Mouse (Mus musculus) liver, embryonic 14.5 days (tissue): Measurements from ENCODE around the gene Rab42. TPM values are rescaled to one million over a fixed set of nuclear protein-coding genes. Genes with fewer than 3 reads are reported as not detected.
A peak's percentile ranks its signal among the peaks of the same experiment; 100 is the strongest.

Experiments
- ATAC-seq: fragments of 200-750 bp; cut with Nextera tagmentation; 2 replicates; pipeline ENCODE4 v1.8.0; 2017; ENCODE audit warnings: moderate number of reproducible peaks, mild to moderate bottlenecking, moderate library complexity; ENCODE audit not compliant: insufficient read depth
- DNase-seq, 3 experiments: peaks; one replicate each; pipeline ENCODE4 v3.0.0-alpha.2; 2012 to 2013; ENCODE audit warnings: low read depth in 3 of 3, low spot score in 3 of 3
- H3K27ac ChIP-seq: fragments of 300-500 bp; sonication (generic); 2 replicates; pipeline ENCODE4 v1.5.1; 2014; ENCODE audit warnings: moderate library complexity, mild to moderate bottlenecking, control low read depth, inconsistent platforms
- H3K27me3 ChIP-seq: fragments of 300-500 bp; sonication (generic); 2 replicates; pipeline ENCODE4 v1.6.1; 2014; ENCODE audit warnings: mild to moderate bottlenecking, low read length, moderate library complexity; ENCODE audit not compliant: control insufficient read depth, insufficient read depth
- H3K36me3 ChIP-seq: fragments of 300-500 bp; sonication (generic); replicated peaks from 2 replicates; pipeline ENCODE4 v1.6.1; 2014; ENCODE audit warnings: low read depth; ENCODE audit not compliant: control insufficient read depth, insufficient read depth
- H3K4me1 ChIP-seq, 2 experiments: fragments of 200-500 bp in 1 of 2; fragments of 300-500 bp in 1 of 2; sonication (generic) in 1 of 2; replicated peaks; 2 replicates each; pipeline ENCODE4 v1.6.1; 2012 to 2014; ENCODE audit warnings: antibody characterized with exemption in 1 of 2, inconsistent platforms in 1 of 2, low read length in 1 of 2; ENCODE audit not compliant: control insufficient read depth in 2 of 2, insufficient read depth in 2 of 2
- H3K4me2 ChIP-seq: fragments of 300-500 bp; sonication (generic); 2 replicates; pipeline ENCODE4 v1.6.1; 2014; ENCODE audit warnings: low read depth, mild to moderate bottlenecking, control low read depth, moderate library complexity
- H3K4me3 ChIP-seq, 2 experiments: fragments of 200-500 bp in 1 of 2; fragments of 300-500 bp in 1 of 2; sonication (generic) in 1 of 2; 2 replicates each; pipeline ENCODE4 v1.5.1; 2012 to 2014; ENCODE audit warnings: low read depth in 2 of 2, low read length in 2 of 2, mild to moderate bottlenecking in 2 of 2, control low read depth in 1 of 2, inconsistent platforms in 1 of 2, moderate library complexity in 1 of 2; ENCODE audit not compliant: insufficient read depth in 1 of 2
- H3K9ac ChIP-seq: fragments of 300-500 bp; sonication (generic); replicated peaks from 2 replicates; pipeline ENCODE4 v1.6.1; 2014; ENCODE audit warnings: mild to moderate bottlenecking, control low read depth, moderate library complexity
- H3K9me3 ChIP-seq: fragments of 300-500 bp; sonication (generic); 2 replicates; pipeline ENCODE4 v1.6.1; 2016; ENCODE audit warnings: low read length, mixed read lengths; ENCODE audit not compliant: control insufficient read depth
- CTCF ChIP-seq: IDR thresholded peaks from 2 replicates; pipeline ENCODE4 v1.5.1; 2016; ENCODE audit warnings: antibody characterized with exemption, low read depth, control low read depth
- EP300 ChIP-seq: IDR thresholded peaks from 2 replicates; pipeline ENCODE4 v1.6.1; 2016; ENCODE audit warnings: antibody characterized with exemption, low read depth
- WGBS: fragments of 180-500 bp; shearing (Covaris S2); extraction: QIAGEN DNeasy Blood & Tissue Kit; methylation state at CpG from one replicate; pipeline ENCODE4 v1.1.7; 2014; ENCODE audit not compliant: insufficient replicate concordance; 5-methylcytosine and 5-hydroxymethylcytosine counted together
- polyA plus RNA-seq, 2 experiments: library from polyadenylated mRNA; depleted of rRNA in 1 of 2; stranded (reverse) in 1 of 2; unstranded in 1 of 2; fragments of >200 nt; fragmentation: Nextera tagmentation in 1 of 2; extraction: Ambion mirVana in 1 of 2; gene quantifications; 2 replicates each; pipeline versions ENCODE4 v1.2.1 to v1.2.3; 2012 to 2014

Rab42 gene
- polyA plus RNA-seq, 2 experiments, result 0.27 to 0.33 TPM

- Histone ChIP-seq H3K27me3 (no peaks in the 10 kb centered on the region), H3K27ac (peak overlapping the region; percentile 14; the same call in 1 of the 2 replicates), H3K4me3 (no peak overlapping the region), H3K9ac (no peak overlapping the region), H3K4me1 (peaks cover 3 to 16% of the 10 kb centered on the region in 2 experiments), H3K36me3 (peaks cover 14% of the 10 kb centered on the region), H3K9me3 (no peaks in the 10 kb centered on the region), H3K4me2 (no peak overlapping the region)
- 40% methylated on average over 3 of the region's 3 CpGs for WGBS
- TF ChIP-seq EP300 (no peak), CTCF (peak; percentile 46)
- ATAC-seq (no peak), DNase-seq (no peak)
These were observed 46.4 kb upstream of the Rab42 start for GRCm38 (mm10) chr4:132349495-132350122.

- Histone ChIP-seq H3K4me3 (no peak overlapping the region), H3K9me3 (no peaks in the 10 kb centered on the region), H3K27ac (no peak overlapping the region)
These were observed 43.5 kb upstream of the Rab42 start for GRCm38 (mm10) chr4:132346661-132347060.

GRCm38 (mm10) chr4:132346261-132346660 lies 43.1 kb upstream of the Rab42 start:
- no peak for DNase-seq
- Histone ChIP-seq H3K9ac (no peak overlapping the region), H3K36me3 (peaks cover 10% of the 10 kb centered on the region), H3K4me1 (peaks cover 12 to 31% of the 10 kb centered on the region in 2 experiments), H3K9me3 (no peaks in the 10 kb centered on the region), H3K4me2 (no peak overlapping the region; the same call in 1 of the 2 replicates), H3K27me3 (no peaks in the 10 kb centered on the region), H3K27ac (no peak overlapping the region), H3K4me3 (no peak overlapping the region)
- no peak for ATAC-seq
- no peak for TF ChIP-seq CTCF
- TF ChIP-seq EP300, result no peak
- 69% methylated on average over 4 of the region's 4 CpGs for WGBS

More at GRCm38 (mm10) chr4:132346661-132347060, 43.5 kb upstream of the Rab42 start:
- peak; percentile 44 for TF ChIP-seq CTCF
- TF ChIP-seq EP300, result no peak
- Histone ChIP-seq H3K4me1 (peaks cover 12 to 31% of the 10 kb centered on the region in 2 experiments), H3K36me3 (peaks cover 14% of the 10 kb centered on the region), H3K4me2 (no peak overlapping the region), H3K9ac (no peak overlapping the region), H3K27me3 (no peaks in the 10 kb centered on the region)
- ATAC-seq (no peak), DNase-seq (no peak)
- WGBS, result 52% methylated on average over 3 of the region's 3 CpGs

DNA sequence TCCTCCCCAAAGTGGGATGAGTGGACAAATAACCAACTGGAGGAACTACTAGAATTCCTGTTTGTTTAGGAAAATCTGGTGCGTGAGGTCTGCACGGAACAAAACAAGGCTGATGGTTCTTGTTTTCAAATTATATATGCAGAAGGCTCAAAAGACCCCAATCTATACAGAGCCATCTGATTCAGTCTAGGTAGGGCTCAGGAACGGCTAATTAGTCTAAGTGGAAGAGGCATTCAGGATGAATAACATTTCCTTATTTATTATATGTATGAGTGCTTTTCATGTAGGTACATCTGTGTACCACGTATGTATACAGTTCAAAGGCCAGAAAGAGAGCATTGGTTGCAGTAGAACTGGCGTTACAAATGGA lies 42.6 kb upstream of the Rab42 start:
- no peak for DNase-seq
- H3K4me3 ChIP-seq, result peak overlapping the region in 1 of 2 experiments; percentile 72; a peak in 2 of 4 replicates
- peaks cover 12 to 28% of the 10 kb centered on the region in 2 experiments for H3K4me1 ChIP-seq

GRCm38 (mm10) chr4:132345135-132345842 lies 42.1 kb upstream of the Rab42 start:
- no peaks in the 10 kb centered on the region for H3K27me3 ChIP-seq
- peaks cover 12 to 27% of the 10 kb centered on the region in 2 experiments for H3K4me1 ChIP-seq
- TF ChIP-seq EP300, result 0 out of 2 replicates have a peak, but pooled peaks have one; percentile 25
- peak; percentile 93 for TF ChIP-seq CTCF
- peak overlapping the region; percentile 92 for H3K4me2 ChIP-seq
- peak overlapping the region; percentile 88 for H3K9ac ChIP-seq
- peak; percentile 74 to 79 (median 76) for DNase-seq
- WGBS, result under 1% methylated on average over 83 of the region's 83 CpGs
- no peaks in the 10 kb centered on the region for H3K9me3 ChIP-seq
- peak overlapping the region; percentile 78 for H3K27ac ChIP-seq
- peak; percentile 87 for ATAC-seq
- peaks cover 4% of the 10 kb centered on the region for H3K36me3 ChIP-seq
- peak overlapping the region; percentile 72 to 79 for H3K4me3 ChIP-seq

More for the DNA sequence above, 42.6 kb upstream of the Rab42 start:
- TF ChIP-seq CTCF (no peak), EP300 (no peak)
- Histone ChIP-seq H3K9me3 (no peaks in the 10 kb centered on the region), H3K36me3 (peaks cover 6% of the 10 kb centered on the region), H3K27me3 (no peaks in the 10 kb centered on the region), H3K4me2 (peak overlapping the region; percentile 92), H3K9ac (no peak overlapping the region), H3K27ac (no peak overlapping the region)
- 43% methylated on average over 5 of the region's 5 CpGs for WGBS
- ATAC-seq, result no peak
